Mouse (Mus musculus) mouse embryonic stem cell (cell line): ENCODE data around the gene Ick.
"Not testable (repeated sequence)": the region's sequence is repeated elsewhere in the genome, so short reads cannot be mapped to it uniquely, and the experiment has no call there.

ENCODE experiments used
- in situ Hi-C, 2 experiments: fragments of 300-500 bp; cut with MboI; formaldehyde crosslinking; loops; 1 replicate in 1 of 2; 3 replicates in 1 of 2; pipeline ENCODE4 v1.14.3; 2019 to 2020; ENCODE audit warnings: low sequenced_read_pairs in 2 of 2, low pct_unique_long_range_greater_than_20kb in 1 of 2, mixed read lengths in 1 of 2; ENCODE audit not compliant: unreplicated experiment in 1 of 2

Ick gene

DNA sequence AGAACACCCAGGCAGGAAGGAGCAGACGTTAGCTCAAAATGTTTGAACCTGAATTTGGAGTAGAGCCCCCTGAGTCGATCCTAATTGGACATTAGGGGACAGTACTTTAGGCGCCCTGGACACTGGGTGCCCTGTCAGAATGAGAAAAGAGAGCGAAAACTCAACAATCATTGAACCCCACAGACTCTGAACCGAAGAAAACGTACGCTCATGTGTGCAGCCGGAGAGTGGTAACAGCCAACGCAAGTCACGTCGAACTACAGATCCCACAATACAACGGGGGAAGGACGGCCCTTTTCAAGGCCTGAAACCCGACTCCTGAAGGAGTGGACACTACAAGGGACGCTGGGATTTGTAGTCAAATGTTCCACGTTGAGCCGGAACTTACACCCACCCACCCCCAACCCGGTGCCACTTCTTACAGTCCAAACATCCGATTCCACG is at the start of gene Ick, which contains the start of gene Fbxo9:
TSS of gene Ick (plus strand) at position 397 of the 444 bp plus-strand sequence.
TSS of gene Fbxo9 (minus strand) at position 270 of the 444 bp plus-strand sequence.
- in situ Hi-C loops = no loop called here

DNA sequence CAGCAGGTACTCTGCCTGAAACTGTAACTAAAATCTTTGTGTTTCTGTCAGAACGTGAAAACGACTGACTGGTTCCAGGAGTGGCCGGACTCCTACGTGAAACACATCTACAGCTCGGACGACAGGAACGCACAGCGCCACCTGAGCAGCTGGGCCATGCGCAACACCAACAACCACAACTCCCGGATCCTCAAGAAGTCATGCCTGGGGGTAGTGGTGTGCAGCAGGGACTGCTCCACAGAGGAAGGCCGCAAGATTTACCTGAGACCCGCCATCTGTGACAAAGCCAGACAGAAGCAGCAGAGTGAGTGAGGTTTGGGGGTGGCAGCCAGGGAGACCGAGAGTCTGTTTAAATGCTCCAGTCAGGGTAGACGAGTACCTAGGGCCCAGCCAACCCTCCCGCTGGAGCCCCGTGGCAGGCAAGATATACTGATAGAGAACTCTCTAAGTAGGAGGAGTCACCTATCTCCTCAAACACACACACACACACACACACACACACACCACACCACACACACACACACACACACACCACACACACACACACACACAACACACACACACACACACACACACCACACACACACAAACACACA is 49.4 kb upstream of the Ick start:
- in situ Hi-C loops = no loop called here

DNA sequence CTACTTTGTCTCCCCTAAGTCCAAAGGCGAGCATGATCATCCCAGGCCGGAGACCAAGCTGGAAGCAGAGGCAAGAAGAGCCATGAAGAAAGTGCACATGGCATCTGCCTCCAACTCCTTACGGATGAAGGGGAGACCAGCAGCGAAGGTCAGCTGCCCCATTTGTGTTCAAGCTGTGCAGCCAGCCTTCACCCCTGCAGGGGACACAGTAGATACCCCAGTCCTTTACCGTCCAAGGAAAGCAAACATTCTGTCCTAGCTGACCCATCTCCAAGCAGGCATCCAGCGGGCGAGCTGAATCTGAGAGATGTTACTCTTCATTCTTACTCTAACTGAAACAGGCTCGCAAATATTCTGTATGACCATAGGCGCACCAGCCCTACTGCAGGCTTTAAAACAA is 46.6 kb upstream of the Ick start:
- in situ Hi-C loops = no loop called here

DNA sequence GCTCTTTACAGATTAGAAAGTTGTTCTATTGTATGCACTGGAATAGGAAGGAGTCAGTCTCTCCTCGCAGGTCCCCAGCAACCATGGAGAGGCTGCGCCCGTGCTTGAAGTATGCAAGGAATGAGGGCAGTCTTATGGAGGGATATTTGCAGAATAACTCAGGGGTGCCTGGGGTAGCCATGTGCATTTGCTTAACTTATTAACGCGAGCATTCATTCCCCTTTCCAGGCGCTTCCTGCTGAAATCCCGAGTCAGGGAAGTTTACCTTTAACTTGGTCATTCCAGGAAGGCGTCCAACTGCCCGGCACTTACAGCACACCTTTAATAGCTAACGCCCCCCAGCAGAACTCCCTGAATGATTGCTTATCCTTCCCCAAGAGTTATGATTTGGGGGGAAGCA is 44.9 kb upstream of the Ick start:
- in situ Hi-C loops = no loop called here

DNA sequence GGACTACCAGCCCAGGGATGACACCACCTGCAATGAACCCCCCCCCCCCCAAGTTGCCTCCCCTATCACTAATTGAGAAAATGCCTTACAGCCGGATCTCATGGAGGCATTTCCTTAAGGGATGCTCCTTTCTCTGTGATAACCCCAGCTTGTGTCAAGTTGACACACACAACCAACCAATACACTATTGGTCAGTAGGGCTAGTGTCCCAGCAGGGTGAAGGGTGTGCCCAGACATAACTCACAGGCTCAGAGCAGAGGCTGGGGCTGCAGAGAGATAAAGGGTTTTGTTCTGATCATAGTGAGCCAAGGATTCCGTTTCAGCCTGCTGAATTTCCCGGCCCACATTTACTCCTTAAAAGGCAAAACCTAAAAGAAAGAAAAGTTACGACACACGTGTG is 38.5 kb upstream of the Ick start:
- in situ Hi-C loops = no loop called here

DNA sequence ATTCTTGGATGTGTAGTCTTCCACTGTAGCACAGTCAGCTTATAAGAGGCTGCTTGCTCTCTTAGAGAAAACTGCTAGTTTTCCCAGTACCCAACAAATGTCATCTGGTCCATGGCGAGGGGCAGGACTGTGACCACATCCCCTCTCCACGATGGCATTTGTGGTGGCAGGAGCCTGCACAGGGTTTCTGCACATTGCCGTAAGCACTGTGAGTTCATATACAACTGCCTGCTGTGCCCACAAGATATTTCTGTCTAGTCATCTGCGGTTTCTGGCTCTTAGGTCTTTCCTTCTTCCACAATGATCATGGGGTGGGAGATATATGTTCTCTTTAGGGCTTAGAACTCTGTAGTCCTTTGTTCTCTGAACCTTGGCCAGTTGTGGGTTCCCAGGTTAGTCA is 37.4 kb upstream of the Ick start:
- in situ Hi-C loops = no loop called here

DNA sequence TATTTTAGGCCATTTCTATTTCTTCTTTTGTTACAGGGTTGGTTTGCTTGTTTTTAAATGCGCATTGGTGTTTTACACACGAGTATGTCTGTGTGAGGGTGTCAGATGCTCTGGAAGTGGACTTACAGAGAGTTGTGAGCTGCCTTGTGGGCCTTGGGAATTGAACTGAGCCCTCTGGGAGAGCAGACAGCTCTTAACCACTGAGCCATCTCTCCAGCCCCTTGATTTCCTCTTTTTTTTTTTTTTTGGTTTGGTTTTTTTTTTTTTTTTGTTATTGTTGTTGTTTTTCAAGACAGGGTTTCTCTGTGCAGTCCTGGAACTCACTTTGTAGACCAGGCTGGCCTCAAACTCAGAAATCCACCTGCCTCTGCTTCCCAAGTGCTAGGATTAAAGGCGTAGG is 35.7 kb upstream of the Ick start:
- in situ Hi-C loops = not testable (repeated sequence)

DNA sequence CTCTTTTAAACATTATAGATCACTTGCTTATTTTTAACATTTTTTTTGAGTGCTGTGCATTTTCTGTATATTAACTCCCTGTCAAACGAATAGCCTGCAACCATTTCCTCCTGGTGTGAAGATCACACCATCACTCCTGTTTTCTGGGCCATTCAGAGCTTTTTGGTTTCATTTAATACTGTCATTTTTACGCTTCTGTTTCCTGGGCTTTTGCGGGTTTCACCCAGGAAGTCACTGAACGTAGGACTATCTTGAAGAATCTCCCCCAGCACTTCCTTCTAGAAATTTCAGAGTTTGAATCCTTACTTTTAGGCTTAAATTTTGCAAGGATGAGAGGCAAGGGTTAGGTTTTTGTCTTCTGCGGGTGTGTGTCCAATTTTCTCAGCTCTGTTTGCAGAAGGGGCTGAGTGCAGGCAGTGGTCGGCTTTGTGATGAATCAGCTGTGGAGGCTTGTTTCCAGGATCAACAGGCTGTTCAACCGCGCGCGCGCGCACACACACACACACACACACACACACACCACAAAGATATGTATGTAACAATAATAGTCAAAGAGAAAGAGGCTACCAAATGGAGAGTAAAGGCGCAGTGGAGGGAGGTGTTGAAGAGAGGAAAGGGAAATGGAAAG is 35.2 kb upstream of the Ick start:
- in situ Hi-C loops = no loop called here

DNA sequence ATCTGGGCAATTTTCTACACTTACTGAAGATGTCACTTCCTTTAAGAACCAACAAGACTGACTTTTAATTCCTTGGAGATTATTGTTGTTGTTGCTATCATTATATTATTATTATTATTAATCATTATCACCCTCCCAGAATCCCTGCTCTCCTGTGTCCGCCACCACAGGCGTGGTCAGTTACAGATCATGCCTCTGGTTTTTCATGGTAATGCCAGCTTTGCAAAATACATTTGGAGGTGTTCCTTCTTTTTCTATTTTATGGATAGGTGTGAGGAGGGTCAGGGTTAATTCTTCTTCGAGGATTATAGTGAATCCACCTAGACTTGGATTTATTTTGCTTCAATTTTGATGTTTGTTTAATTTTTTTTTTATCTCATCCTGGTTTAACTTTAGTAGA is 33.7 kb upstream of the Ick start:
- in situ Hi-C loops = loop anchor here in 1 of 2 experiments (5.0 kb wide), 1 partner anchor 43 kb away; no protein-coding TSS in a partner anchor

DNA sequence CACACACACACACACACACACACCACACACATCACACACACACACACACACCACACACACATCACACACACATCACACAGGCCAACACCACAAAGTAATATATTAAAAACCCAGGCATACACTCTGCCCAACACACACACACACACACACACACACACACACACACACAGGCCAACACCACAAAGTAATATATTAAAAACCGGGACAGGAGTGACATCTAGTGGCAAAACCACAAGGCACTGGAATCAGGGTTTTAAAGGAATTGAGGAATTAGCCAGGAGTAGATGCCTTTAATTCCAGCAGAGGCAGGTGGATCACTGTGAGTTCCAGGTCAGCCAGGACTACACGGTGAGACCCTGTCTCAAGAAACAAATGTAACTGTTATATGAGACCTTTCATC is 30.8 kb upstream of the Ick start:
- in situ Hi-C loops = loop anchor here in 1 of 2 experiments (5.0 kb wide), 1 partner anchor 46 kb away; no protein-coding TSS in a partner anchor

DNA sequence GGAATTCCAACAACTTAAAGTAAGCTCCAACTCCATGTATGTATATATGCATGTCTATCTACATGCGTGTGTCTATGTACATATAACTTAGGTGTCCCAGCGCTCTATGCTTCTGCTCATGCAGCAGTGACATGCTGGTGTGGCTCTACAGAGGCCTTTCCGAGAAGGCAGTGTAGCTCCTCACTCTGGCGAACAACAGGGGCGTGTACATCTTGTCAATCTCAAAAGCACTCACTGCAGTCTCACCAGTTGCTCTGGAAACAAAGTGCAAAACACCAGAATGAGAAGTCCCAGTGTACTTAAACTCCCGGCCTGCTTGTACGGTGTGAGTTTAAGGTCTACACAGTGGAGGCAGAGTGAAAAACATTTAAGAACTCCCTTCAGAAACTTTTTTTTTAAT is 27.2 kb upstream of the Ick start:
- in situ Hi-C loops = no loop called here

DNA sequence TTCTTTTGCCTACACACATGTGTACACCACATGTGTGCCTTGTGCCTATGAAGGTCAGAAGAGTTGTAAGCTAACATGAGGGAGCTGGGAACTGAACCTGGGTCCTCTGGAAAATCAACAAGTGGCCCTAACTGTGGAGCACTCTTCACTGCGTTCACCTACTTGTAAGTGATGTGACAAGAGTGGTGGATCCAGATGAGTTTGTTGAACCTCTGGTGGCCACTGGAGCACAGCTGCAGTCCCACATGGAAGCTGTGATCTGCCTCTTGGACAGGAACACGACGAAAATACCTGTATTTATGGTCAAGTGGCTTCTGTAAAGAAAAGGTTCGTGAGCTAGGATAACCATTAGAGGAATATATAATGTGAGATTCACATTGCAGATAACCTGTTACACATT is 24.7 kb upstream of the Ick start:
- in situ Hi-C loops = no loop called here

DNA sequence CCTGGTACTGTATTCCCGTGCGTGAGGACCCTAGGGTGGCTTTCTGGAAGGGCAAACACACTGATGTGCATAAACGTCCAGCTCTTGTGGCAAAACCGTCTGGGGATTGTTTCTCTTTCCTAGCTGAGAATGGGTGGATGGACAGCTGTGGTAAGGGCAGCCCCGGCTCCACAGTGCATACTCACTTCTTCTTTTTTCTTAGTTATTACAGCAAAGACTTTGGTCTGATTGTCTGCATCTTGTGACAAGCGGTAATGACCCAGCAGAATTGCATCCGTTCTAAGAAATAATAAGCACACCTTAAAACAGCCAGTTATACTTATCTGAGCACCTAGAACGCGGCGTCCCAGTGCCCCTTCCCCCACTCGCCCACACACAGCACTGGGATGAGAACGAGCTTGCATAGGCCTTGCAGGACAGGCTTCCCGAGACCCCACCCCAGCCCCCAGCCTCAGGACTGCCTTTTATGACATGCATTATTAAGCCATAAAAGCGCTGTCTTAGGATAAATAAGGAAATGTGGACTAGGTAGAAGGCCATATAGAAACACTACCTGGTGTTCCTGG is 23.2 kb upstream of the Ick start:
- in situ Hi-C loops = no loop called here

DNA sequence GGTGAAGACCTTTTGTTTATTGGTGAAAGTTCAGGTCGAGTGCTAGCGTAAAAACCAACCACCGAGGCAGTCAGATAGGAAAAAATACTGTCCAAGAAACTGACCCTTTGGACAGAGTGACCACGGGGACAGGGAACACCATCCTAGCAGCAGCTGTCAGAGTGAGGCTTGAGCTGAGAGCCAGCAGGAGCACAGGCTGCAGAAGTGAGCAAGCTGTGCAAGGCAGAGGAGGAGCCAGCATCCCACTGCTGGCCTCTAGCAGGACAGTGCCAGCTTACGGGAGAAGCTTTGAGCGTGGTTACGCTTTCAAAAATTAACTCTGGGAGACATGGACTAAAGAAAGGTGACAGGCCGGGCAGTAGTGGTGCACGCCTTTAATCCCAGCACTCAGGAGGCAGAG is 21.2 kb upstream of the Ick start:
- in situ Hi-C loops = no loop called here

DNA sequence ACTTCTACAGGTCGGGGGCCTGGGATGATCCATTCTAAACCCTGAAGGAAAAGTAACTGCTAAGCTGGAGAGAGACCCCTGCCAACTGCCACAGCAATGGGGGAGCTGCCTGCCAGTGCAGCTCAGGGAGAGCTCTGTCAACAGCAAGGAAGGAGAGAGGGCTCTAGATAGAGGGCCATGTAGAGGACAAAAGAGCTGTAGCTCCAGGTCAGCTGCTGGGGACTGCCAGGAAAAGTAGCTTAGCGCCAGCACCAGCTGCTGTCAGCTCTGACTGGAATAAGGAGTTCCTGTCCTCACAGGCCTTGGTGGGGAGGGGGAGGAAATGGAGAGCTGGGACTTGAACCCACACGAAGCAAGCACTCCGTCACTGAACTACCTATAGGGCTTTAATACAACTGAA is 20.5 kb upstream of the Ick start:
- in situ Hi-C loops = no loop called here

DNA sequence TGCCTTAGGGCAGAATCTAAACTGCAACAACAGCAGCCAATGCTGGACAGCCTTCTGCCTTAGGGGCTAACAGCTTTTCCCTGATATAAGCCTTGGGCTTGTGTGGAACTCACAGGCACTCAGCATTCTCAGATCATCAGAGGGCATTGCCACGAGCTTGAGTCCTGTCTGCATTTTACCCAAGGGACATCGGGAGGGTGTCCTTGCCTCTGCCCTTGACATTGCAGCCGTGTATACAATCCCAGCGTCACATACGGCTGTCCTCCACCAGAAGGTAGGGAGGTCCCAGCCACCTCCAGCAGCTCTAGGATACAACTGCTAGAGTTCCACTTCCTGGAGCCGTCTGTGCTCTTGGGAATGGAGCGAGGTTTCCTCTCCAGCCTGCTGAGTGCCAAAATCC is 20.0 kb upstream of the Ick start:
- in situ Hi-C loops = no loop called here

DNA sequence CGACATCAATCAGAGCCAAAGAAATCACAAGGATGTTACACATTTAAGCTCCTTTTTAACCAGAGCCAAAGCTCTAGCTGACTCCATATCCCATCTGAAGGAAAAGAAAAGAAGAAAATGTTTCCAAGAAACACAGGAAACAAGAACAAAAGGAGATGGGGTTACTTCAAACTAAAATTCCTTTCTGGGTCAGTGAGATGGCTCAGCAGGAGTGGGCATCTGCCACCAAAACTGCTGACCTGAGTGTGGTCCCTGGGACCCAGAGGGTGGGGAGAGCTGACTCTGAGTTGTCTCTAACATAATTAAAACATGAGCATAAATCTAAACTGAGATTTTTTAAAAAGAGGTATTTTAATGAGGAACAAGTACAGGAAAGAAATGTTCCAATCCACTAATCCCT is 19.1 kb upstream of the Ick start:
- in situ Hi-C loops = no loop called here

DNA sequence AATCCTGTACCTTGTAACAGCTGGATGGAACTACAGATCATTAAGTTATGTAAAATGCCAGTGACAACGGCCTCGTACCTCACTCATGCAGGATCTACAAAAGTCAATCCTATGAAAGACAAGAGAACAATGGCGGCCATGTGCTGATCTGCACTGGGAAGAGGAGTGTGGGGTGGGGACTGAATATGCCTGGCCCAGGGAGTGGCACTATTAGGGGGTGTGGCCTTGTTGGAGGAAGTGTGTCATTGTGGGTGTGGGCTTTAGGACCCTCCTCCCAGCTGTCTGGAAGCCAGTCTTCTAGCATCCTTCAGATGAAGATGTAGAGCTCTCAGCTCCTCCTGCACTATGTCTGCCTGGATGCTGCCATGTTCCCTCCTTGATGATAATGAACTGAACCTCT is 18.4 kb upstream of the Ick start:
- in situ Hi-C loops = no loop called here

DNA sequence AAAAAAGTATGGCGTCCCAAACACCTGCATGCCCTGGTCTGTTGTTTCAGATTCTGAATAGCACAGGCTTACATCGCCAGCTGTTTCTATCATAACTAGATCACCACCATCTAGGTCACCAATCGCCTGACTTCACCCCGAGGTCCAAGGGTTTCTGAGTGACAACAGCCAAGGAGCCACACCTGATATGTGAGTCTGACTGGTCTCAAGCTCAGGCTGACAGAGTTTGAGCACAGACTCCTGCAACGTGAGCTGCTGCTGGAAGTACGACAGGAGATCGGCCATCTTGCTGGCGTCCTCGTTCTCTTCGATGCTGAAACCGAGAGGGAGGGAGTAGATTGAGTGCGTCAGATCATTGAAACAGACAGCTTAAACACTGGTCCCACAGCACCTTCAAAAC is 13.3 kb upstream of the Ick start:
- in situ Hi-C loops = no loop called here

DNA sequence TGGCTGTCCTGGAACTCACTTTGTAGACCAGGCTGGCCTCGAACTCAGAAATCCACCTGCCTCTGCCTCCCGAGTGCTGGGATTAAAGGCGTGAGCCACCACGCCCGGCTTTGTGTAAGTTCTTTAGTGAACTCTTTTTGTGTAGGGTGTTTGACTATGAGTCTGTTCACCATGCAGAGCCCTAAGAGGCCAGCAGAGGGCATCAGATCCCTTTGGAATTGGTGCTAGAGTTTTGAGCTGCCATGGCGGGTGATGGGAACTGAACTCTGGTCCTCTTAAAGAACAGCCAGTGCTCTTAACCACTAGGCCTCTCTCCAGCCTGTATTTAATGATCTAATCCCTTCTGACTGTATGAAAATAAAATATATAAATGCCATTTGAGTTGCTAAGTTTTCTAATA is 12.6 kb upstream of the Ick start:
- in situ Hi-C loops = no loop called here
